Mouse (Mus musculus): ENCODE data around the gene Col11a1. TPM values are rescaled to one million over a fixed set of nuclear protein-coding genes. Genes with fewer than 3 reads are reported as not detected.

Col11a1 gene
- polyA plus RNA-seq, 1 experiment from 2014 or later = 3.6 TPM

DNA sequence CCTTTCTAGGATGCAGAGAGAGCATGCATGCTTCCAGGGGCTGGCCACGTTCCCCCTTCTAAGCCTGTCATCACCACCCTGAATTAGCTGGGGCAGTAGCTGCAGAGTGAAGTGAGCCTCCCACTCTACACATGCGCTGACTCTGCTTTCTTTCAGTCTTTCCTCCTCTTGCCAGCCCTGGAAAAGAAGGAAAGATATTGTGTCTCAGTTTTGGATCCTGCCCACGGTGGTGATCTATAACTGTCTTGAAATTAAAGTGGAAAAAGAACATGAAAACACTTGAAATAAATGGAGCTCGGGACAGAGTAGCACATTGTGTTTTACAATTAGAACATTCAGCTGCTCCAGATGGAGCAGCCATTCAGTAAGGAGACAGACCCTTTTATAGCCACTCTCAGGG, 35.2 kb downstream of the Col11a1 start:
- H3K27ac ChIP-seq (ENCODE audit: low read depth, low read length) = no peak overlapping the region
- ATAC-seq (replicated peaks; ENCODE audit: low FRiP score) (no peak), DNase-seq (ENCODE audit: low spot score) (no peak)
- 72% methylated on average over 4 of the region's 4 CpGs for WGBS
- no peak overlapping the region for H3K4me3 ChIP-seq (ENCODE audit: low read depth, low read length)
- H3K9me3 ChIP-seq (ENCODE audit: control insufficient read depth, low read length) = no peaks in the 10 kb centered on the region
- H3K4me1 ChIP-seq (replicated peaks; ENCODE audit: control insufficient read depth, insufficient read depth, low read length) = no peaks in the 10 kb centered on the region
- no peak overlapping the region for H3K9ac ChIP-seq (ENCODE audit: low read depth, low read length)
- H3K27me3 ChIP-seq (replicated peaks; ENCODE audit: control insufficient read depth, insufficient read depth, low read length) = no peaks in the 10 kb centered on the region
- no peak overlapping the region for H3K4me2 ChIP-seq
- no peaks in the 10 kb centered on the region for H3K36me3 ChIP-seq (ENCODE audit: control insufficient read depth, insufficient read depth, low read length)

DNA sequence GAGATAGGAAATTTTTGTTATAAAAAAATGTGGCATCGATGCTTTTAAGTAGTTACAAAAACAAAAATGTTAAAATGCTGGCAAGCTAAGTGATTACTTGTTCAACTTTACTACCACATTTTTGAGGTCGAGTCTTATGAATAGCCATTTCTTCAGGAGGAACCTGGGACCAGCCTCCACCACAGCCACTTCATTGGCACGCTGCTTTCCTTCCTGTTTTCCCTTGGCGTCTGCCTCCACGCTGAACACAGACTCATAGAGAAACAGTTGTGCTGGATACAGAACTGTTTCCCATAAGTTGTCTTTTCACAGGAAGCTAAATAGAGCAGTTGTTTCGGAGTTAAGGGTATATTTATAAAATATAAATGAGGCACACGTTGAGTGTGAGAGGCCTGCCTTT, 69.0 kb downstream of the Col11a1 start:
- Histone ChIP-seq H3K4me2 (no peak overlapping the region), H3K4me3 (ENCODE audit: low read depth, low read length) (no peak overlapping the region), H3K4me1 (replicated peaks; ENCODE audit: control insufficient read depth, insufficient read depth, low read length) (no peaks in the 10 kb centered on the region), H3K36me3 (ENCODE audit: control insufficient read depth, insufficient read depth, low read length) (no peaks in the 10 kb centered on the region), H3K27ac (ENCODE audit: low read depth, low read length) (no peak overlapping the region), H3K9me3 (ENCODE audit: control insufficient read depth, low read length) (no peaks in the 10 kb centered on the region), H3K9ac (ENCODE audit: low read depth, low read length) (no peak overlapping the region), H3K27me3 (replicated peaks; ENCODE audit: control insufficient read depth, insufficient read depth, low read length) (no peaks in the 10 kb centered on the region)
- ATAC-seq (replicated peaks; ENCODE audit: low FRiP score) = no peak
- no peak for DNase-seq (ENCODE audit: low spot score)
- WGBS = 69% methylated on average over 7 of the region's 7 CpGs

DNA sequence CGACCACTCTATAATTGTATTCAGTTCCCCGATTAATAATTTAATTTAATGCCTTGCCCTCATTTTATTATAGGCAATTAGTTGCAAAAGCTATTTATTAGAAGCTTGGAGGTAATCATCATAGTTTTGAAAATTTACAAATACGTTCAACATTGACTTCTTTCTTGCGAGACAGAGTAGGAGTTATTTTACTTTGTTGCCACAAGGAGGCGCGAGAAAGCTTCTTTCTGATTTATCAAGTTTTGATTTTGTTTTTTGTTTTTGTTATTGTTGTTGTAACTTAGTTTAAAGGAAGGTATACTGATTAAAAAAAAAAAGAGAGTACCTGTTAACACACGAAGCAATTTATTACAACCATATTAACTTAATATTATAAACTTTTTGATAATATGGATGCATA, 76.8 kb downstream of the Col11a1 start:
- Histone ChIP-seq H3K4me3 (ENCODE audit: low read depth, low read length) (no peak overlapping the region), H3K9ac (ENCODE audit: low read depth, low read length) (no peak overlapping the region), H3K9me3 (ENCODE audit: control insufficient read depth, low read length) (no peaks in the 10 kb centered on the region), H3K4me1 (replicated peaks; ENCODE audit: control insufficient read depth, insufficient read depth, low read length) (no peaks in the 10 kb centered on the region), H3K27ac (ENCODE audit: low read depth, low read length) (no peak overlapping the region), H3K36me3 (ENCODE audit: control insufficient read depth, insufficient read depth, low read length) (no peaks in the 10 kb centered on the region), H3K27me3 (replicated peaks; ENCODE audit: control insufficient read depth, insufficient read depth, low read length) (no peaks in the 10 kb centered on the region), H3K4me2 (no peak overlapping the region)
- WGBS = 23% methylated on average over 7 of the region's 7 CpGs
- no peak for ATAC-seq (replicated peaks; ENCODE audit: low FRiP score)
- no peak for DNase-seq (ENCODE audit: low spot score)

DNA sequence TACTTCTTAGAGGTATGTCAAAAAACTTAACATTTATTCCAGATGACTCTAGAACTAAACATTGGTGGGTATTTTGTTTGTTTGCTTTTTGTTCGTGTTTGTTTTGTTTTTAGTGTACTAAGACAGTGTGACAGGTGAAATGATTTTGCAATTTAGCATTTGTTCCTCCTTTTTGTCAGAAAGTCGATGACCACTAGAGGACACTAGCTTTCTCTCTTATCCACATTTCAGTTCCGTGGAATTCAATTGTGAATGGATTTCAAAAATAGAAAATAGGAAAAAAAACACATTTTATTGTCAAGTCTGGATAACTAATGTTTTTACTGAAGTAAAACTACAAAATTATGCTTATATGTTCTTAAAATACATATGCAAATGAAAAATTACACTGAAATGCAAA, 116.8 kb downstream of the Col11a1 start:
- Histone ChIP-seq H3K36me3 (ENCODE audit: control insufficient read depth, insufficient read depth, low read length) (no peaks in the 10 kb centered on the region), H3K9ac (ENCODE audit: low read depth, low read length) (no peak overlapping the region), H3K4me1 (replicated peaks; ENCODE audit: control insufficient read depth, insufficient read depth, low read length) (no peaks in the 10 kb centered on the region), H3K9me3 (ENCODE audit: control insufficient read depth, low read length) (no peaks in the 10 kb centered on the region), H3K4me2 (no peak overlapping the region), H3K4me3 (ENCODE audit: low read depth, low read length) (no peak overlapping the region), H3K27ac (ENCODE audit: low read depth, low read length) (no peak overlapping the region), H3K27me3 (replicated peaks; ENCODE audit: control insufficient read depth, insufficient read depth, low read length) (no peaks in the 10 kb centered on the region)
- ATAC-seq (replicated peaks; ENCODE audit: low FRiP score) = no peak
- WGBS = 25% methylated on average over 3 of the region's 3 CpGs
- no peak for DNase-seq (ENCODE audit: low spot score)

DNA sequence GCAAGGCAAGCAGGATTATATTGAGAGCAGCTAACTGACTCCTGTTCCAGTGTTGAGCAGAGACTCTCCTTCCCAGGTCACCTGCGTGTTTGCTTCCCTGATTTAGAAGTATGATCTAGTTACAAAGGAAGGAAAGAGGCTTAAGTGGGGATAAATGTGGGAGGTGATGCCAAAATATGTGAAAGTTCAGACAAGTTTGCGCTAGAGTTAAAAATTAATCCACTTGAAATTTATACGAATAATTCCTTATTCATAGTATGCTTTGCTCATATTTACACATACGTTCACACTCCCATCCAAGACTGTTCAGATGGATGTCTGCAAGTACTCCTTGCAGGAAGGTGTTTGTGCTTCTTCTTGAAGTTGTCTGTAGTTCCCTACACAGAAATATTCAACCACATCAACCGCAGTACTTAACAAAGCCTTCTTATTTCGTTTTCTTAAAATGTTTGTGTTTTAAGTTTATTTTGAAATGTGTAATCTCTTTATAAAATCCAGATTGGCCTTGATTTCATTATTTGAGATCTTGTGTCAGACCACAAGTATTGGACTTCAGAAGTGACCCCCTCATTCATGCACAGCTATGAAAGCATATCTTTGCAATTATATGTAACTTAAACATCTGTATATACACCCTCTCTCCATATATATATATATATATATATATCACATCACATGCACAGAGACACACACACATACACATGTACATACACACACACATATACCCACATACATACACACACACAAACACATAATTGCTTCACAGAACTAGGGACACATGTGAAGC, 167.8 kb downstream of the Col11a1 start:
- Histone ChIP-seq H3K9me3 (ENCODE audit: control insufficient read depth, low read length) (no peaks in the 10 kb centered on the region), H3K4me3 (ENCODE audit: low read depth, low read length) (no peak overlapping the region), H3K4me1 (replicated peaks; ENCODE audit: control insufficient read depth, insufficient read depth, low read length) (no peaks in the 10 kb centered on the region), H3K9ac (ENCODE audit: low read depth, low read length) (no peak overlapping the region), H3K36me3 (ENCODE audit: control insufficient read depth, insufficient read depth, low read length) (no peaks in the 10 kb centered on the region), H3K27me3 (replicated peaks; ENCODE audit: control insufficient read depth, insufficient read depth, low read length) (no peaks in the 10 kb centered on the region), H3K4me2 (no peak overlapping the region), H3K27ac (ENCODE audit: low read depth, low read length) (no peak overlapping the region)
- DNase-seq (ENCODE audit: low spot score) (no peak), ATAC-seq (replicated peaks; ENCODE audit: low FRiP score) (no peak)
- WGBS = 82% methylated on average over 6 of the region's 6 CpGs

DNA sequence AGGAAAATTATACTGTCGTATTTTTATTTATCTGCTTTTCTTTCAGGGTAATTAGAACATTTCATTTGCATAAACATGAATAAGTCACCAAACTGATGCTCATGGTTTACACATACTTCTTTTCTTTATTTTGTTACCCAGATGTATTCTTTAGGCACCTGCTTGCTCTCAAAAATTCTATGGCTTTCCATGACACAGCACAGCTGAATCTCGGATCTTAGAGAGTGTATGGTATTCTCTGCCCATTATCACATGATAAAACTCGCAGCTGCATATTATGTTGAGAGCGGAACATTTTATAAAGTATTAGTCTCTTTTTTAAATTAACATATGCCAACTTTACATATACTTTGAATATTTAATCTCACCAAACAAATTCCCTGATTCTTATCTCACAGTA, 181.9 kb downstream of the Col11a1 start:
- H3K27me3 ChIP-seq (replicated peaks; ENCODE audit: control insufficient read depth, insufficient read depth, low read length) = no peaks in the 10 kb centered on the region
- DNase-seq (ENCODE audit: low spot score) (no peak), ATAC-seq (replicated peaks; ENCODE audit: low FRiP score) (no peak)
- WGBS = 82% methylated on average over 4 of the region's 4 CpGs
- H3K4me2 ChIP-seq = no peak overlapping the region
- H3K36me3 ChIP-seq (ENCODE audit: control insufficient read depth, insufficient read depth, low read length) = no peaks in the 10 kb centered on the region
- no peak overlapping the region for H3K9ac ChIP-seq (ENCODE audit: low read depth, low read length)
- no peaks in the 10 kb centered on the region for H3K9me3 ChIP-seq (ENCODE audit: control insufficient read depth, low read length)
- no peak overlapping the region for H3K4me3 ChIP-seq (ENCODE audit: low read depth, low read length)
- no peaks in the 10 kb centered on the region for H3K4me1 ChIP-seq (replicated peaks; ENCODE audit: control insufficient read depth, insufficient read depth, low read length)
- no peak overlapping the region for H3K27ac ChIP-seq (ENCODE audit: low read depth, low read length)

DNA sequence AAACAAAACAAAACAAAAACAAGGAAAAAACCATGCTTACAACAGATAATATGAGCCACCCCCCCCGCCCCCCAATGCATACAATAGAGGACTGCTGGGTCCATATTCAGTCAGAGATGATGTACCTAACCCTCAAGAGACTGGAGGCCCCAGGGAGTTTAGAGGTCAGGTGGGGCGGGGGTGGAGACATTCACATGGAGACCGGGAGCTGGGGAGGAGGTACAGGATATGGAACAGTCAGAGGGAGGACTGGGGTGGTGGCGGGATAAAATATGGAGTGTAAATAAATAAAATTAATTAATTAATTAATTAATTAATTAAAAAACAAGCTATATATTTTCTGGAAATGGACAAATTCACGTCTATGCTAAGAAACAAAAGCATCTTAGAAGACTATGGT, 185.8 kb downstream of the Col11a1 start:
- DNase-seq (ENCODE audit: low spot score) (no peak), ATAC-seq (replicated peaks; ENCODE audit: low FRiP score) (no peak)
- Histone ChIP-seq H3K9ac (ENCODE audit: low read depth, low read length) (no peak overlapping the region), H3K27ac (ENCODE audit: low read depth, low read length) (no peak overlapping the region), H3K4me2 (no peak overlapping the region), H3K36me3 (ENCODE audit: control insufficient read depth, insufficient read depth, low read length) (no peaks in the 10 kb centered on the region), H3K27me3 (replicated peaks; ENCODE audit: control insufficient read depth, insufficient read depth, low read length) (no peaks in the 10 kb centered on the region), H3K4me3 (ENCODE audit: low read depth, low read length) (no peak overlapping the region), H3K4me1 (replicated peaks; ENCODE audit: control insufficient read depth, insufficient read depth, low read length) (no peaks in the 10 kb centered on the region), H3K9me3 (ENCODE audit: control insufficient read depth, low read length) (no peaks in the 10 kb centered on the region)
- 72% methylated on average over 5 of the region's 5 CpGs for WGBS

DNA sequence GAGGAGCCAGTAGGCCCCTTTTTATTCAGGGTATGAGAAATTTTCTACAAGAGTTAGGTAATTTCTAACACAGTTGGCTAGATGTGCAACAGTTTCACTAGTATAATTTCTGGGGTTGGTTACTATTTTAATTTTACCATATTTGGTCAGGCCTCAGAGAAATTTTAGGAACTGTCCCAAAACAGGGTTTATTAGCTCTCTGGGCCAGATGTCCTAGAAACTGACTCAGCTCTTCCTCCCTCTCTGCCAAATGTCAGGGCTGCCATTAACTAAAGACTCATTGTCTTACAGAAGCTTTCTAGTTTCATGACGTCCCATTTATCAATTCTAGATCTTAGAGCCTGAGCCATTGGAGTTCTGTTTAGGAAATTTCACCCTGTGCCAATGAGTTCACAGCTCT, 199.2 kb downstream of the Col11a1 start:
- Histone ChIP-seq H3K36me3 (ENCODE audit: control insufficient read depth, insufficient read depth, low read length) (no peaks in the 10 kb centered on the region), H3K4me1 (replicated peaks; ENCODE audit: control insufficient read depth, insufficient read depth, low read length) (no peaks in the 10 kb centered on the region), H3K9ac (ENCODE audit: low read depth, low read length) (no peak overlapping the region), H3K4me3 (ENCODE audit: low read depth, low read length) (no peak overlapping the region), H3K9me3 (ENCODE audit: control insufficient read depth, low read length) (no peaks in the 10 kb centered on the region), H3K4me2 (no peak overlapping the region), H3K27me3 (replicated peaks; ENCODE audit: control insufficient read depth, insufficient read depth, low read length) (no peaks in the 10 kb centered on the region), H3K27ac (ENCODE audit: low read depth, low read length) (no peak overlapping the region)
- ATAC-seq (replicated peaks; ENCODE audit: low FRiP score) (no peak), DNase-seq (ENCODE audit: low spot score) (no peak)
- WGBS = 69% methylated on average over 1 of the region's 1 CpGs

Measured in liver, embryonic 11.5 days (tissue).